Mouse (Mus musculus) c-Kit-positive CD71-positive TER-119-positive erythroid progenitor cells, embryonic 14.5 days (primary cell): ENCODE data around the gene Mgat4b.

ENCODE experiments used
- DNase-seq: peaks from one replicate; pipeline ENCODE4 v3.0.0-alpha.2; 2013; ENCODE audit warnings: low spot score

Mgat4b gene

DNA sequence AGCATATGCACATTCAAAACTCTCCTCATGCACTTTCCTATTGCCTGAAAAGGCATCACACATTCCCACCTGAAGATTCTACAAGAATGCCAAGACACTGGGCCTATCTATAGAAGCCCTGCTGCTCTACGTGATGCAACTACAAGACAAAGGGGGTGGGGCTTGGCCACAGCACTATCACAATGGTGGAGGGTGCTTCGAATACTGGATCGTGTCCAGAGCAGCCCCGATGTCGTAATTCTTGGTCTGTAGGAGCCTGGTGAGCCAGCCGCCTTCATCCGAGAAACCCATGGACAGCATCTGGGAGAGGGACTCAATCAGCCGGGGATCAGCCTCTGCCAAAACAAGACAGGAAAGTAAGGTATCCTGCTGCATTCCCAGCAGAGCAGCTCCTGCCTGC, 10.1 kb upstream of the Mgat4b start:
- no peak for DNase-seq

DNA sequence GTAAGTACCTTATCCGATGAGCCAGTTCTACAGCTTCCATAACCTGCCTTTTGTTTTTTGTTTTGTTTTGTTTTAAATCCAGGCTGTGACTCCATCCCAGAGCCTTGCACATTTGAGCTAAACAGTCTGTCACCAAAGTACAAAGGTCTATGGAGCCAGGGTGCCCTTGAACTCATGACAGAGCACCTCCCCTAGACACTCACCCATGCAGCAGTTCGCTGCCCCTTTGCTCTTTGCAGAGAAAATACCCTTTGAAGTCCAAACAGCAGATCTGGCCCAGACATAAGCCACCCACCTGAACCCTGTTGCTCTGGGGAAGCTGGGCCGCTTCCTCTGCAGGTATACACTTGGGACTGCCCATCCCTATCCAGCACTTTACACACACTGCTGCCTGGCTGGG, 9.1 kb upstream of the Mgat4b start:
- no peak for DNase-seq

DNA sequence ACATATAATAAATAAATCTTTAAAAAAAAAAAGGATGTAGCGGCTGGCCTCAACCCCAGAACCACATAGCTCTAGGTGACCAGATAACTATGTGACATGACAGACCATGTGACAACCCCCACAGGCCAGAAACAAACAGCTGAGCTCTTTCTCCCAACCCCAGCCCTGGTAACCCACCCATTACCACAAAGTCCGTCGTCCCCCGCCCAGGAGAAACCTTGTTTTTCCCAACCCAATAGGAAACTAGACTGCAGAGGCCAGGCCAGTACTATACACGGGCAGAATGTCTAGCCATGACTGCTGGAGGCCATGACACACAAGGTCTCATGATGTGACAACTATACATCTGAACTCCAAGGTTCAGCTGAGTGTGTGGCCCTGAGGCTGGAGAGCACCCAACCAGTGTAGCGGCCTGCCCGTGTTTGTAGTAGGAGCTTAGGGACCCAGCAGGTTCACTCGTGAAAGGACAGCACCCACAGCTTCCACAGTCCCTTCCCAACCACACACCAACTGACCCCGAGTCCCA, 7.3 kb upstream of the Mgat4b start:
- no peak for DNase-seq

DNA sequence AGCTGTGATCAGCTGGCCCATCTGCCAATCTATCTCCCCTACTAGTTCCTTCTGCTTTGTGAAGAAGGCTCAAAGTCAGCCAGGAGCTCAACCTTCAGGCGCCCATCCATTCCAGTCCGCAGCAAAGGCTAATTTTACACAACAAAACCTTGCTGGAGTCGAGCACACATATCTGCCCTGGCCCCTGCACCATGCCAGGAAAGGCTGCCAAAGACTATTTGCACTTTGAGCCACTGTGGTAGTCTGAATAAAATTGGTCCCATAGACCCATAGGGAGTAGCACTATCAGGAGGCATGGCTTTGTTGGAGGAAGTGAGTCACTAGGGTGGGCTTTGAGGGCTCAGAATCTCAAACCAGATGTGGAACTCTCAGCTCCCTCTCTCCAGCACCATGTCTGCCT, 5.3 kb upstream of the Mgat4b start:
- no peak for DNase-seq

DNA sequence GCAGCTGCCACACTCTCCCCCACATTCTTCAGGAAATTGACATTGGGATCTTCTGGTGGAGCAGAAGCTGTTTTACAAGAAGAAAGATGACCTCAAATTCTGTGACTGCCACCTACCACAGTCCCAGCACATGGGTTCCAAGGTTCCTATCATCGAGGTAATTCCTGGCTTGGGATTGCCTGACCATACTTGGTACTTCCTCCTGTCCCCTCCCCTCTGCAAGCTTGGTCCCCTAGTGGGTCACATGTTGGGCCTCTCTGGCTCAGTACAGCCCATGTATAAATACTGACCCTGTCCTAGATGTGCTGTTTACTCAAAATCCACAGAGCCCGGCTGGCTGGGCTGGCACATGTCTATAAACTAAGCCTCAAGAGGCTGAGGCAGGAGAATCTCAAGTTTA, 4.7 kb upstream of the Mgat4b start:
- DNase-seq, result no peak

DNA sequence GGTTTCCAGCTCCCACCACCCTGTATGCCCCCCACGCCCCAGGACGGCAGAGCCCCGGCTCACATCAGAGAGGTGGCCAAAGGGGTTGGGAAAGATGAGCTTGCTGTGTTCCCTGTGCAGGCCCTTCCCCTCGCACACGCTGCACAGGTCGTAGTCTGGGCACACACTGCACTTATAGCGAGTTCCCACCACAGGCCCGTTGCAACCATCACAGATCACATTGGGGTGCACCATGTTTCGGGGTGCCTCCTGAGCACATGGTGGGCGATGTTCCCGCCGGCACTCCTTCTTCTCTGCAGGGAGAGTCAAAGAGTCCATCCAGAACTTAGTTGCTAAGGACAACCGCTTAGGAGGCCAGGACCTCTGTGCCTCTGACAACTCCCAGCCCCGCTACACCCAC, 3.3 kb upstream of the Mgat4b start:
- DNase-seq, result no peak

DNA sequence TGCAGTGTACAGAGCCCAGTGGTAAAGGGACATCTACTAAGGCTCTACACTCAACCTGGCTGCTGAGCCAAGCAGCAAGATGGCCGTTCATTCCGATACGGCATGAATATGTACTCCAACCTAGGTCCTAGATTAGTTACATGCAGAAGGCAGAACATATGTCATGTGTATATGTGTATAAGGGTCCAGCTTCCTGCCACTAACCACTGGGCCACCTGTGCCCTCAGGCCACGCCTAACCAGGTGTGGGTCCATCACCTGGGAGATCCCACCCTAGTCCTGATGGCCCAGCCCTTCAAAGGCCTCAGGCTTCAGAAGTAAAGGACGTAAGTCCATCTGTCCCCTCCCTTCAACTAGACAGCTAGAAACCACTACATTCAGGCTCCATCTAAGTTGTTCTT, 2.7 kb upstream of the Mgat4b start:
- no peak for DNase-seq

DNA sequence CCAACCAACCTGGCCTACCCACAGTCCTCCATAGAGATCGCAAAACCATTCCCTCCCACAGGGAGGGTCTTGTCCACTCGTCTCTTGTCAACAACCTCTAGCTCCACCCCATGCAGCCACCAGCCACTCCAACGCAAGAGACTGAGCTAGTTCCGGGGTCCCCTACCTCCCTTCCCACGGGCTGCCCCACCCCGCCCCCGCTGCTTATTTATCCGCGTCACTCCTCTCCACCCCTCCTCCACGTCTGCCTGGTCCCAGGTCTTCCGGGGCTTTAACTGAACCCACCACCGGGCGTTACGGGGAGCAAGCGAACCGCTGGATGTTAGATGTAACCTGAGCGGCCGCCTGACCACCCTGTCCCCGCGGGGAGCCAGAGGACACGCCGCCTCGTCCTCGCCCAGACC, 587 bp upstream of the Mgat4b start:
- peak; percentile 84 for DNase-seq

DNA sequence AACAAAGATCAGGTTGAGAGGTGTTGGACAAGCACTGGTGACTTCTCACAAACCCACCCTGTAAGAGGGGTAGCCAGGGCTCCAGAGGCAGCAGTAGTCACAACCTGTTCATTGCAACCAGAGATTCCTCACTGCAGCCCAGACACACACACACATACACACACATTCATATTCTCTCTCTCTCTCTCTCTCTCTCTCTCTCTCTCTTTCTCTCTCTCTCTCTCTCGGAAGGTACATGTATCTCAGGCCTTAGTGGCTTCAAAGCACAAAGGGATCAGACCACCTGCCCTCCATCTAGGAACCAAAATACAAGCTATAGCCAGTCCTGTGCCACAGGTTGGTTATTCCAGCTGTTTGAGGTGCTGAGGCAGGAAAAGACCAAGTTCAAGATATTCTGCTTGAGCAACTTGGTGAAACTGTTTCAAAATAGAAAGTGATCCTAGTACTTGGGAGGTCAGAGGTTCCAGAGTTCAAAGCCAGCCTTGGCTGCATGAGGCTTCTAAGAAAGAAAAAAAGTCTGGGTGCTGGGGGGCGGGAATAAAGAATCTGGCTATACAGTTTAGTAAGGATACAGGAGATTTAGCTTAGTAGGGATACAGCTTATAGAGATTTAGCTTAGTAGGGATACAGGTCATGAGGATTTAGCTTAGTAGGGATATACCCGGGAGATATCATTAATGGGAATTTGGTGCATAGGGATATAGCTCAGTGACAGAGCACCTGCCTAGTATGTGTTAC, 801 bp downstream of the Mgat4b start:
- no peak for DNase-seq

DNA sequence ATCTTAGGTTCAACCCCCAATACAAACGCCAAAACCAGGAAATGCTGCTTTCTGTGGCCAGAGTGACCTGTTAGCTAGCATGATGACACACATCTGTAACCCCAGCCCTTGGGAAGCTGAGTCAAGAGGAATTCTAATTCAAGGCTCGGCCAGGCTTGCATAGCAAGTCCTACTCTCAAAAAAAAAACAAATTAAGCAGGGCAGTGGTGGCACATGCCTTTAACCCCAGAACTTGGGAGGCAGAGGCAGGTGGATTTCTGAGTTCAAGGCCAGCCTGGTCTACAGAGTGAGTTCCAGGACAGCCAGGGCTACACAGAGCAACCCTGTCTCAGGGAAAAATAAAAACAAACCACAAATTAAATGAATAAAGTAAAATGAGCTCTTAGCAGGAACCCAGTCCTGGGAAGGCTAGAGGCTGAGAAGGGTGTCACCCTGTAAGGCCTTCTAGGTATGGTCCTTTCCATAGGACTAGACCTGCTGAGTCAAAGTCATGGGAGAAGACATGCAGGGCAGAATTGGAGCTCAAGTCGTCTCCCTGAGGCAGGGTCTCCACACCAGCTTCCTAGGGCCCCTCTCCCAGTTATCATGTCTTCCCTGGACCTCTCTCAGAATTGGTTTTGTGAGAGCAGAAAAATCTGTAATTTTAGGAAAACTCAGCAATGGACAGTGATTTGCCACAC, 1.5 kb downstream of the Mgat4b start:
- no peak for DNase-seq

DNA sequence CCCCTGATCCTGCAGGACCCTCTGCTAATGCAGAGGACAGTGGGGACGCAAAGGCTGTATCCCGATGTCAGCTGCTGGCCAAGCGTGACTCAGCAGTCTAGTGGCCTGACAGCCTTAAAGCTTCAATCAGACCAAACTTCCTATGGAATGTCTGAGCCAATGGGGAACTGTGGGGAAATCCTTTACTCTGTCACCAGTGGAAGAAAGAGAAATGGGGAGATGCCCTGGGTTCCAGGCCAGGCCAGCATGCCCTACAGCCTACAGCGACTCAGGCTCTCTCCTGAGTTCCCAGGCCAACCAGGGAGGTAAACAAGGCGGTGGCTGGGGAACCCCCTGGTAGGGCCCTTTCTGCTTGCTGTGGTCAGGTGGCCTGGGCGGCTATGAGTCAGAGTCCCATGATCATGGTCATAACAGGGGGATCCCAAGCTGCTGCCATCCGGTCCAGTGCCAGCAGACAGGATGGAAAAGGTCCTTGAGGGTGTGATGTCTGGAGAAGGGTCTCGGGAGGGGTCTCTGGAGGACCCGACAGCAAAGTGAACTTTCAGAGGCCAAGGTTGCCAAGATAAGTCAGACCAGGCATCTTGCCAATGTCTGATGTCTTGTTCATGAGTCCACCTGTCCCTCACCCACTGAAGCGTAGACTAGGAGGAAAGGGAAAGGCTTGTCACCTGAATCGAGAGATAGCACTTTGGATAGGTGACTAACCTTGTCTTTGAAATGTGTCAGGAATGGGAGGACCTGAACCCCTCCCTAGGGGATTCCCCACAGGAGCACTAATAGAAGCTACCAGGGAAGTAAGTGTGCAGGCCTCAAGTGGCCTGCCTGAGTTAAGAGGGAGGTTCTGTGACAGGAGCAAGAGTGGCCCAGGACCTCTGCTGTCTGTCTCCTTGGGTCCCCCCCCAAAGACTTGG, 2.4 kb downstream of the Mgat4b start:
- DNase-seq, result no peak

DNA sequence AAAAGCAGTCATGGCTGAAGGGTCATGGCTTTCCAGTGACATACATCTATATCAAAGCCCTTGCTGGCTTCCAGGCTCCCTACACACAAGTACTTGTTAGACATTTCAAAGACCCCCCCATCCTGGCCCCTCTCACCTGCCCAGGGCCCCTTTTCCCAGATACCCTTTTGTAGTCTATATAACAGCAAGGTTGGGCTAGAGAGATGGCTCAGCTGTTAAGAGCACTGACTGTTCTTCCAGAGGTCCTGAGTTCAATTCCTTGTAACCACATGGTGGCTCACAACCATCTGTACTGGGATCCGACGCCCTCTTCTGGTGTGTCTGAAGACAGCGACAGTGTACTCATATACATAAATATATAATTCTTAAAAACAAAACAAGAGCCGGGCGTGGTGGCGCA, 3.9 kb downstream of the Mgat4b start:
- DNase-seq, result no peak

DNA sequence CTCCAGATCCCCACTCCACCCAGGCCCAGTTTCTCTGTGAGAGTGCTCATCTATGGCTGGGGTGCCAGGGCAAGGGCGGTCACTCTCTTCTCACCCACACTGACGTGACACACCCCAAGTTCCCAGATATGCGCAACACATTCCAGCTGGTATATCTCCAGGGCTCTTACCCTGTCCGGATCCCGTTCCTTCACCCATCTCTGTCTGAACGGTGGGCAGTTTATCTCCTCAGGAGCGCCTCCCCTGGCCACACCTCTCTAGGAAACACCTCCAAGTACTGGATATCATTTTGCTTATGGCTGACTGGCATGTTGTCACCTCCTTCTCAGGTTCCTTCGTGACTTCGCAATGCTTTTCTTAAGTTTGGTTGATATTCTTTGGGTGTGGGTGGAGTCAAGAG, 4.9 kb downstream of the Mgat4b start:
- no peak for DNase-seq

DNA sequence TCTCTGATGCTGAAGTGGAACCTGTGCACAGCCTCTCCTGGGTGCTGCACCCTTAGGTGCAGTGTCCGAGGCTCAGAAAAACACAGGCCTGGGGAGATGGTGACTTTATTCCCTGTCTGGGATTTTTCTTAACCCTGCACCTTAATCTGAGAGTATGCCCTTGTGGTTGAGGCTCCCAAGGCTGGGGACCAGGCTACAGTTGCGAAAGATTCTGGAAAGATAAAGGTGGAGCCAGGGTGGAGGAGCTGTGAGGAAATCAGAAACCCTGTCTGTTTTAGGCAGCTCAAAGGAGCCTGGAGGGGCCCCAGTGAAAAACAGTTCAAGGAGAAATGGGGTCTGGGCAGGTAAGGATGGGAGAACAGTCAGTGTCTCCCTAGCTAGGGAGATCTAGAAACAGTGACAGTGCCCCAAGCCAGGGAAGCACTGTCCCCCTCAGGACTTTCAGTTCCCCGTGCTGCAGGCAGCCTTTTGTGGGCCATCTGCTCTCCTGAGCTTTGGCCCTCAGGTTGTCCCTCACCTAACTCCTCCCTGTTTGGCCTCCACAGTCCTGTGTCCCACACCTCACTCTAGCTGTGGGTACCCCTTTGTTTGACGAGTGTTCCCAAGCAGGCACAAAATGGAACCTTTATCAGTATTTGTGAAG, 6.2 kb downstream of the Mgat4b start:
- no peak for DNase-seq

DNA sequence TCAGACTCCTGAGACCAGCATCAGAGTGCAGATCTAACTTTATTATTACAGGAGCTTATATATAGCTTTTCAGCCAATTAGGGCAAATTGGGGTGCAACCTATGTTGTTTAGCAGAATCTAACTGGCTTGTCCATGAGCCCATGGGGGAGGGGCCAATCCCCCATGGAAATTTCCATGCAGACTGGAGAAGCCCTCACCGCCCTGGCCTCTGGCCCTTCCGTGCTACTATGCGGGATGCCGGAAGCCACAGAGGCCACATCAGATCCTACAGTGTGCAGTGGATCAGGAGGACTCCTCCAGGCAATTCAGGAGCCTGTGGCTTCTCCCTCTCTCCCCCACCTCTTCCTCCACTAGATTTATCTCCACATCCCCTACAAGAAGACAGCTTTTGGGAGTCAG, 7.1 kb downstream of the Mgat4b start:
- DNase-seq, result no peak

DNA sequence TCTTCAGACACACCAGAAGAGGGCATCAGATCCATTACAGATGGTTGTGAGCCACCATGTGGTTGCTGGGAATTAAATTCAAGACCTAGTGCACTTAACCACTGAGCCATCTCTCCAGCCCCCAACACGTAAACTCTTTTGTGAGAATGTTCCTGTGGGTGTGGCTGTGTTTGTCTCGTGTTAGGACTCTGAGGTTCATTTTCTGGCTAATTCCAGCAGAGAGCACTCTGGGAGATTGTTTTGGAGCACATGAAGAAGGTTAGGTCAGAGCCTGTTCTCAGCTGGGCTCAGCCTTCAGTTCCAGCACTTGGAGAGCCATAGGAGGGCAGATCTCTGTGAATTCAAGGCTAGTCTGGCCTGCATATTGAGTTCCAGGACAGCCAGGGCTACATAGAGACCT, 9.1 kb downstream of the Mgat4b start:
- no peak for DNase-seq

DNA sequence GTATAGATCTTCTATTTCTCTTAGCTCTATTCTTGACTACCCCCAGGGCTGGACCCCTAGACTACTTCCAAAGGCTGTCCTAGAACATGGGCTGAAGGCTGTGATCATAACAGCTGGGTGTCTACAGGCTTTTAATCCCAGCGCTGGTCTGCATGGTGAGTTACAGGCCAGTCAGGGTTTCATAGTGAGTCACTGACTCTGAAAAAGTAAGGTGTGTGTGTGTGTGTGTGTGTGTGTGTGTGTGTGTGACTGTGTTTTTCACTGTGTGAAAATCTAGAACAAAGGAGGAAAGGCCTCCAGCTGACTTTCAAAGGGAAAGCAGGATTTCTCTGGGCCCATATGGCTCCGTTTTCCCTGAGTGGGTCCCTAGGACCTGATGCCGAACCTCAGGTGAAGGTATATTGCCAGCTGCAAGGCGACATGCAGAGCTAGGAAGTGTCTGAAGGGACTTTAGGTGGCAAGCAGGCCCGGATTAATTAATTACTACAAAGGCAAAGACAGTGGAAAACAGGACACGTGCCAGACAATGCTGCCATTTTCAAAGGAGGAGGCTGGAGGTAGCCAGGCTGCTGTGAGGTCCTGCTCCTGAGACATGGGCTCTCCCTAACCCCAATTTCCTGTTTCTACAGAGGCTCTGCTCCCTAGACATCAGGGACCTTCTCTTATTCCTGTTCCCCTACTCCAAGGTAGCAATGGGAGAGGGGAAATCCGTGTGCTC, 12.0 kb downstream of the Mgat4b start:
- DNase-seq, result no peak

DNA sequence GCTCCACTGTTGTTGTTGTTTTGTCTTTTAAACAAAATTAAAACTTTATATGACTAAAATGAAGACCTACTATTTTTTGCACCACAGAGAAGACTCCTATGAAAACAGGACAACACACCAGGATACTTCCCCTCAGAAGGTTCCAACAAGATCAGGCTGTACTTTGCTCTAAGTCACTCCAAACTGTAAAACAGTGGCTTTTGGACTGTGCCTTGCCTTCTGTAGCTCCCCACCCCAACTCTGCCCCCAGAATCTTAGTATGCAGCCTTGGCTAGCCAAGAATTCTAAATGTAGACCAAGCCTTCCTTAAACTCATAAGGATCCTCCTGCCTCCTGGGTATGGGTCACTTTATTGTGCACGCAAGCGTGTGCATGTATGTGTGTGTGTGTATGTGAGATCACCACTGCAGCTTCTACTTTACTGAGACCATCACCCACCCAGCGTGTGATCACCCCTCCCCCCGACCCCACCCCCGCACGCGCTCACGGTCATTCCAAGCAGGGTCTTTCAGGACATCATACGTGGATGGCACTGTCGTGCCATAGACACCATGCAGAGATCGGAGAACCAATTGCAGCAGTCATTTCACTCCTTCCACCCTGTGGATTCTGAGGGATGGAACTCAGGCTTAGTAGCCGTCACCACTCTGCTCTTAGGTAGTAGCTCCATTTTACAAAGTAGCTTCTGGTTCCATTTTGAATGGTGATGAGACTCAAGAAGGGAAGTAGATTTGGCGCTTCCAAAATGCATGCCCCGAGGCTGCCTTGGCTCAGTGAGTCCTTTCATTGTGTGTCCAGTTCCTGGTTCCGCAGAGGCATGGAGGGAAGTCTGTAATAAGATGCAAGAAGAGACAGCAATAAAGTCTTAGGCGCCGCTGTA, 13.3 kb downstream of the Mgat4b start:
- no peak for DNase-seq

DNA sequence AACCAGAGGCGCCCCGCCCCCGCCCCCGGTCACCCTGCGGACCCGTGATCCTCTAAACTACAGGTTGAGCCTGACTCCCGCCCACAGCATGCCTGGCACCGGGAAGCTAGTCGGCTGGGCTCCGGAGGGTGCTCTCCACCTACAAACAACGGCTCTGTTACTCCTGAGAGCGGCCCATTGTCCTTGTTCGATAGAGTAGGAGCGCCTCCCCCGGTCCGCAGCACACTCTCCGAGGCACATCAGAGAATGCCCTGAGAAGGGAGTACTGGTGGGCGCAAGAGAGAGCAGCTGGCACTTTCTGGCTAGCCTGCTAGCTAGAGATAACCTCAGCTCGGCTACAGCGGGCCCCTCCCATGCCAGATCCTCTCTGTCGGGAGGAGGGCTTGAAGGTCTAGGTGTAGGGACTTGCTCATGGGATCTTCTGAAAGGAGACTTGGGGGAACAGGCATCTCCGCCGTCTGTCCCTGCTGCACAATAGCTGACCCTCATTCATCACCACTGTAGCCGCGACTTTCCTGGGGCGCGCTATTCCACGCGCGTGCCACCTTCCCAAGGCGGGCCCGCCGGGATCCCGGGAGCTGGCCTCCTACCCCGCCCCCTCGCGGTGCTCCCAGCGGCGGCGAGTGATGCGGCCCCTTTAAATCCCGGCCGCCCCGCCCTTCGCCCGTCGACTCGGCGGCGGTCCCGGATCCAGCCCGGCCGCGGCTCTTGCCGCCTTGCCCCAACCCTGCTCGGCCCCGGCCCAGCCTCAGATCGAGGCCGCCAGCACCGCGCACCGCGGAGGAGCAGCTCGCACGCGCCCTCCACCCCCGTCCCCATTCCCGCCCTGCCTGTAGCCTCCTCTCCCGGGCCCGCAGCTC, 14.2 kb downstream of the Mgat4b start:
- peak; percentile 88 for DNase-seq
